ENCODE assay signal across 12 mouse cellular contexts in the genomic region with DNA sequence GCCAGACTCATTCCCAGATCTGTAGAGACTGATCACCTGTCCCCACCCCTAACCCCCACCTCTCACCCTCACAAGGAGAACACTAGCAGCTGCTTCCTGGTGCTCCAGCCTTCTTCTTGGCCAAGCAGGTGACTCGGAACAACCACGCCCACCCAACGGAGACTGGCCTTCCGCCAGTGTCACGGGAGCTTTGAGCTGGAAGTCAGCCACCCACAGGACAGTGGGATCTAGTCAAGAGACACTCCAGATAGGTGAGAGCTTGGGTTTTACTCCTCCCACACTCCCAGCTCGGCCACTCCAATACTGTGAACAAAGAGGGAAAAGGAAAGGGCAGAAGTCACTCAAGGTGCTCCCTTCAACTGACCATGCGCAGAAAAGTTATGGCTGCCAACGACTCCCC. TPM values are rescaled to one million over a fixed set of nuclear protein-coding genes. Genes with fewer than 3 reads are reported as not detected.
DNase-seq lines count a peak whose midpoint lies in the region; ATAC-seq and TF ChIP-seq lines count a peak whose summit lies in the region.
"Had no signal": no experiment of that assay in that cellular context is flagged by ENCODE, and none has a peak within 500 bp of the region (broad histone marks: within the 10 kb centered on the region; RNA-seq: fewer than 3 reads in every experiment).

No protein-coding gene starts in this region.

- peak; percentile 39 for ATAC-seq in lung, embryonic 16.5 days (ENCODE audit: low read depth)
- ATAC-seq: activated CD4-positive, CD25-positive, alpha-beta regulatory T cell, adult 4 months; forebrain, embryonic 15.5 days; liver, embryonic 12.5 days had no signal

- H3K4me2 ChIP-seq in lung, embryonic 16.5 days (ENCODE audit: low read depth, low read length) = no peak overlapping the region; the same call in 1 of the 2 replicates
- H3K4me2 ChIP-seq: forebrain, embryonic 15.5 days; liver, embryonic 12.5 days had no signal

- peaks cover 5% of the 10 kb centered on the region; the same call in 1 of the 2 replicates for H3K9me3 ChIP-seq in E14TG2a.4 (ENCODE audit: low read length)
- H3K9me3 ChIP-seq in lung, embryonic 16.5 days (ENCODE audit: control insufficient read depth, low read length) = no peaks in the 10 kb centered on the region; the same call in 1 of the 2 replicates
- H3K9me3 ChIP-seq: forebrain, embryonic 15.5 days had no signal

- no peak overlapping the region for H3K4me3 ChIP-seq in gastrocnemius, adult 2 months
- H3K4me3 ChIP-seq in E14TG2a.4 (replicated peaks; ENCODE audit: low read length) = peak overlapping the region; percentile 17; the same call in 1 of the 2 replicates
- no peak overlapping the region for H3K4me3 ChIP-seq in lung, embryonic 16.5 days (ENCODE audit: low read length)
- H3K4me3 ChIP-seq: forebrain, embryonic 15.5 days; liver, embryonic 12.5 days had no signal

- peaks cover 90% of the 10 kb centered on the region for H3K36me3 ChIP-seq in E14TG2a.4 (ENCODE audit: insufficient read depth, low read length)
- H3K36me3 ChIP-seq in lung, embryonic 16.5 days (ENCODE audit: control insufficient read depth, insufficient read depth, low read length) = peaks cover 9% of the 10 kb centered on the region; the same call in 1 of the 2 replicates

- H3K9ac ChIP-seq in lung, embryonic 16.5 days (ENCODE audit: low read length) = no peak overlapping the region
- H3K9ac ChIP-seq: forebrain, embryonic 15.5 days; liver, embryonic 12.5 days had no signal

- DNase-seq in gastrocnemius, adult 2 months = peak; percentile 54
- no peak for DNase-seq in gastrocnemius, postnatal 25 days
- DNase-seq in kidney, adult 18-20 months = peak; percentile 87
- no peak for DNase-seq in embryo, embryonic 9.5 days (ENCODE audit: extremely low spot score)
- DNase-seq in layer of hippocampus, adult 8-10 months (ENCODE audit: low spot score in 2 of 2) = no peak
- DNase-seq in spleen, postnatal 4 days (ENCODE audit: low spot score in 2 of 2) = no peak

- H3K4me1 ChIP-seq in E14TG2a.4 (replicated peaks; ENCODE audit: low read depth, low read length) = peaks cover 90% of the 10 kb centered on the region
- peaks cover 66% of the 10 kb centered on the region for H3K4me1 ChIP-seq in lung, embryonic 16.5 days (replicated peaks; ENCODE audit: control insufficient read depth, insufficient read depth, low read length)

- no peaks in the 10 kb centered on the region for H3K27me3 ChIP-seq in E14TG2a.4 (ENCODE audit: insufficient read depth, low read length)
- H3K27me3 ChIP-seq in lung, embryonic 16.5 days (ENCODE audit: control insufficient read depth, insufficient read depth, low read depth, low read length) = no peaks in the 10 kb centered on the region
- H3K27me3 ChIP-seq: forebrain, embryonic 15.5 days; liver, embryonic 12.5 days had no signal

- 46% methylated on average over 8 of the region's 8 CpGs for WGBS in lung, embryonic 16.5 days

- peak overlapping the region; percentile 62 for H3K27ac ChIP-seq in gastrocnemius, adult 2 months
- peak overlapping the region; percentile 36 for H3K27ac ChIP-seq in lung, embryonic 16.5 days (ENCODE audit: low read length)
- H3K27ac ChIP-seq: forebrain, embryonic 15.5 days; liver, embryonic 12.5 days had no signal

- TF ChIP-seq CTCF in gastrocnemius, adult 2 months (IDR thresholded peaks at IDR 0.05) = no peak
- TF ChIP-seq CTCF in E14TG2a.4 (conservative IDR thresholded peaks at IDR 0.05; ENCODE audit: low read length) = no peak

- intact Hi-C loops in gastrocnemius, adult 2 months (cut with DNase I) = no loop called here

RNA-seq across cellular contexts. Expression of gene Cdc42ep4, which starts 12.5 kb away (rescaled TPM):
- total RNA-seq in gastrocnemius, adult 2 months (2021) = 1 to 10 TPM; 5.2 to 9.1 TPM
- total RNA-seq in gastrocnemius, postnatal 25 days (2021) = 1 to 10 TPM; 5.2 to 7.3 TPM
- 129 and 130 TPM in 2 replicates for polyA plus RNA-seq in lung, embryonic 16.5 days (2015; fragmentation: Nextera tagmentation; extraction: Ambion mirVana)
- total RNA-seq in layer of hippocampus, adult 8-10 months (2022) = 10 to 100 TPM; 32.4 to 41.1 (median 37.3) TPM

RNA-seq across cellular contexts. Expression of gene Cpsf4l, which starts 29.4 kb away (rescaled TPM):
- not detected for total RNA-seq in gastrocnemius, adult 2 months (2021)
- total RNA-seq in gastrocnemius, postnatal 25 days (2021) = not detected
- polyA plus RNA-seq in lung, embryonic 16.5 days (2015; fragmentation: Nextera tagmentation; extraction: Ambion mirVana) = 0.90 and 3.1 TPM in 2 replicates
- under 1 TPM in 1 of 4 experiments, not detected in 3; 0.68 TPM for total RNA-seq in layer of hippocampus, adult 8-10 months (2022)
- total RNA-seq: layer of hippocampus, postnatal 14 days had no signal

RNA-seq across cellular contexts. Expression of gene D11Wsu47e, which starts 55.0 kb away (rescaled TPM):
- 1 to 10 TPM; 4.5 to 6.3 TPM for total RNA-seq in gastrocnemius, adult 2 months (2021)
- total RNA-seq in gastrocnemius, postnatal 25 days (2021) = 1 to 10 TPM; 4.6 TPM
- 15.4 and 15.9 TPM in 2 replicates for polyA plus RNA-seq in lung, embryonic 16.5 days (2015; fragmentation: Nextera tagmentation; extraction: Ambion mirVana)
- total RNA-seq in layer of hippocampus, adult 8-10 months (2022) = 10 to 100 TPM; 14.1 to 17.1 (median 15.7) TPM

RNA-seq across cellular contexts. Expression of gene Fam104a, which starts 55.3 kb away (rescaled TPM):
- total RNA-seq in gastrocnemius, adult 2 months (2021) = 10 to 100 TPM; 29.0 to 33.0 TPM
- total RNA-seq in gastrocnemius, postnatal 25 days (2021) = 10 to 100 TPM; 24.7 to 25.4 TPM
- polyA plus RNA-seq in lung, embryonic 16.5 days (2015; fragmentation: Nextera tagmentation; extraction: Ambion mirVana) = 39.8 and 40.3 TPM in 2 replicates
- total RNA-seq in layer of hippocampus, adult 8-10 months (2022) = 10 to 100 TPM; 26.8 to 28.6 (median 27.6) TPM

Comparison
In these comparisons a context has a peak if more than half of its experiments do, and no peak if none do; other contexts are left out.
1. DNase-seq: peak in gastrocnemius, adult 2 months (single experiment) and kidney, adult 18-20 months (single experiment); none in gastrocnemius, postnatal 25 days (single experiment), embryo, embryonic 9.5 days (single experiment), layer of hippocampus, adult 8-10 months (0 of 2) and spleen, postnatal 4 days (0 of 2).